Mouse (Mus musculus): ENCODE measurements around the gene Rab3c.

Rab3c gene

GRCm38 (mm10) chr13:110044418-110044817 is 236.4 kb downstream of the Rab3c start:
- in situ Hi-C loops (cut with MboI; ENCODE audit: low pct_unique_long_range_greater_than_20kb in 1 of 2, low sequenced_read_pairs in 2 of 2, unreplicated experiment in 1 of 2) = loop anchor here in 1 of 2 experiments (25.0 kb wide), 1 partner anchor 432 kb away; no protein-coding TSS in a partner anchor

GRCm38 (mm10) chr13:110039779-110040498 is 240.9 kb downstream of the Rab3c start:
- in situ Hi-C loops (cut with MboI; ENCODE audit: low pct_unique_long_range_greater_than_20kb in 1 of 2, low sequenced_read_pairs in 2 of 2, unreplicated experiment in 1 of 2) = loop anchor here in 1 of 2 experiments (25.0 kb wide), 1 partner anchor 428 kb away; no protein-coding TSS in a partner anchor

- in situ Hi-C loops (cut with MboI; ENCODE audit: low pct_unique_long_range_greater_than_20kb in 1 of 2, low sequenced_read_pairs in 2 of 2, unreplicated experiment in 1 of 2) = loop anchor here in 1 of 2 experiments (25.0 kb wide), 1 partner anchor 427 kb away; no protein-coding TSS in a partner anchor
These were observed 241.6 kb downstream of the Rab3c start for GRCm38 (mm10) chr13:110039170-110039569.

GRCm38 (mm10) chr13:110038521-110038920 is 242.3 kb downstream of the Rab3c start:
- in situ Hi-C loops (cut with MboI; ENCODE audit: low pct_unique_long_range_greater_than_20kb in 1 of 2, low sequenced_read_pairs in 2 of 2, unreplicated experiment in 1 of 2) = loop anchor here in 1 of 2 experiments (25.0 kb wide), 1 partner anchor 426 kb away; no protein-coding TSS in a partner anchor

- in situ Hi-C loops (cut with MboI; ENCODE audit: low pct_unique_long_range_greater_than_20kb in 1 of 2, low sequenced_read_pairs in 2 of 2, unreplicated experiment in 1 of 2) = loop anchor here in 1 of 2 experiments (25.0 kb wide), 1 partner anchor 423 kb away; no protein-coding TSS in a partner anchor
These were observed 245.9 kb downstream of the Rab3c start for GRCm38 (mm10) chr13:110034885-110035284.

- in situ Hi-C loops (cut with MboI; ENCODE audit: low pct_unique_long_range_greater_than_20kb in 1 of 2, low sequenced_read_pairs in 2 of 2, unreplicated experiment in 1 of 2) = loop anchor here in 1 of 2 experiments (25.0 kb wide), 1 partner anchor 422 kb away; no protein-coding TSS in a partner anchor
These were observed 246.8 kb downstream of the Rab3c start for GRCm38 (mm10) chr13:110034041-110034440.

GRCm38 (mm10) chr13:110031886-110032285 is 248.9 kb downstream of the Rab3c start:
- in situ Hi-C loops (cut with MboI; ENCODE audit: low pct_unique_long_range_greater_than_20kb in 1 of 2, low sequenced_read_pairs in 2 of 2, unreplicated experiment in 1 of 2) = loop anchor here in 1 of 2 experiments (25.0 kb wide), 1 partner anchor 420 kb away; no protein-coding TSS in a partner anchor

- in situ Hi-C loops (cut with MboI; ENCODE audit: low pct_unique_long_range_greater_than_20kb in 1 of 2, low sequenced_read_pairs in 2 of 2, unreplicated experiment in 1 of 2) = loop anchor here in 1 of 2 experiments (25.0 kb wide), 1 partner anchor 419 kb away; no protein-coding TSS in a partner anchor
These were observed 249.7 kb downstream of the Rab3c start for GRCm38 (mm10) chr13:110031061-110031460.

- in situ Hi-C loops (cut with MboI; ENCODE audit: low pct_unique_long_range_greater_than_20kb in 1 of 2, low sequenced_read_pairs in 2 of 2, unreplicated experiment in 1 of 2) = loop anchor here (5.0 to 25.0 kb wide), 4 partner anchors 102 to 762 kb away; no protein-coding TSS in a partner anchor
These were observed 256.2 kb downstream of the Rab3c start for GRCm38 (mm10) chr13:110024381-110025161.

GRCm38 (mm10) chr13:110023031-110023430 is 257.8 kb downstream of the Rab3c start:
- in situ Hi-C loops (cut with MboI; ENCODE audit: low pct_unique_long_range_greater_than_20kb in 1 of 2, low sequenced_read_pairs in 2 of 2, unreplicated experiment in 1 of 2) = loop anchor here in 1 of 2 experiments (10.0 to 25.0 kb wide), 3 partner anchors 248 to 761 kb away; no protein-coding TSS in a partner anchor

- in situ Hi-C loops (cut with MboI; ENCODE audit: low pct_unique_long_range_greater_than_20kb in 1 of 2, low sequenced_read_pairs in 2 of 2, unreplicated experiment in 1 of 2) = loop anchor here (5.0 to 25.0 kb wide), 4 partner anchors 97 to 757 kb away; no protein-coding TSS in a partner anchor
These were observed 261.0 kb downstream of the Rab3c start for GRCm38 (mm10) chr13:110019774-110020173.

- in situ Hi-C loops (cut with MboI; ENCODE audit: low pct_unique_long_range_greater_than_20kb in 1 of 2, low sequenced_read_pairs in 2 of 2, unreplicated experiment in 1 of 2) = loop anchor here (5.0 to 25.0 kb wide), 4 partner anchors 97 to 757 kb away; no protein-coding TSS in a partner anchor
These were observed 261.7 kb downstream of the Rab3c start for GRCm38 (mm10) chr13:110018941-110019743.

- in situ Hi-C loops (cut with MboI; ENCODE audit: low pct_unique_long_range_greater_than_20kb in 1 of 2, low sequenced_read_pairs in 2 of 2, unreplicated experiment in 1 of 2) = loop anchor here (5.0 to 25.0 kb wide), 4 partner anchors 96 to 756 kb away; no protein-coding TSS in a partner anchor
These were observed 262.3 kb downstream of the Rab3c start for GRCm38 (mm10) chr13:110018431-110018901.

- in situ Hi-C loops (cut with MboI; ENCODE audit: low pct_unique_long_range_greater_than_20kb in 1 of 2, low sequenced_read_pairs in 2 of 2, unreplicated experiment in 1 of 2) = loop anchor here (10.0 to 25.0 kb wide), 3 partner anchors 237 to 750 kb away; no protein-coding TSS in a partner anchor
These were observed 268.8 kb downstream of the Rab3c start for GRCm38 (mm10) chr13:110012029-110012428.

GRCm38 (mm10) chr13:110010876-110011275 is 269.9 kb downstream of the Rab3c start:
- in situ Hi-C loops (cut with MboI; ENCODE audit: low pct_unique_long_range_greater_than_20kb in 1 of 2, low sequenced_read_pairs in 2 of 2, unreplicated experiment in 1 of 2) = loop anchor here (10.0 to 25.0 kb wide), 3 partner anchors 236 to 749 kb away; no protein-coding TSS in a partner anchor

GRCm38 (mm10) chr13:110008539-110008938 is 272.3 kb downstream of the Rab3c start:
- in situ Hi-C loops (cut with MboI; ENCODE audit: low pct_unique_long_range_greater_than_20kb in 1 of 2, low sequenced_read_pairs in 2 of 2, unreplicated experiment in 1 of 2) = loop anchor here in 1 of 2 experiments (25.0 kb wide), 2 partner anchors 396 to 746 kb away; no protein-coding TSS in a partner anchor

- in situ Hi-C loops (cut with MboI; ENCODE audit: low pct_unique_long_range_greater_than_20kb in 1 of 2, low sequenced_read_pairs in 2 of 2, unreplicated experiment in 1 of 2) = loop anchor here in 1 of 2 experiments (25.0 kb wide), 2 partner anchors 394 to 744 kb away; no protein-coding TSS in a partner anchor
These were observed 274.6 kb downstream of the Rab3c start for GRCm38 (mm10) chr13:110006106-110006781.
